Mouse (Mus musculus): Measurements from ENCODE around the gene Gm13723.

Gm13723 gene

GRCm38 (mm10) chr2:86874702-86875101, at the start of gene Gm13723:
Gene Gm13723 (minus strand): TSS chr2:86874802.
- DNase-seq (ENCODE audit: low spot score): no peak

- no peak for DNase-seq (ENCODE audit: low spot score)
These were observed 31.0 kb upstream of the Gm13723 start for GRCm38 (mm10) chr2:86905647-86906046.

- no peak for DNase-seq (ENCODE audit: low spot score)
These were observed 17.5 kb upstream of the Gm13723 start, which contains the start of gene Olfr1097 for GRCm38 (mm10) chr2:86892116-86892515. Gene Olfr1097 (minus strand): TSS chr2:86892216.

GRCm38 (mm10) chr2:86851596-86851995, 23.0 kb downstream of the Gm13723 start, which contains the start of gene Olfr1095:
Gene Olfr1095 (minus strand): TSS chr2:86851696.
- DNase-seq (ENCODE audit: low spot score): no peak

- no peak for DNase-seq (ENCODE audit: low spot score)
These were observed 50.2 kb downstream of the Gm13723 start, which contains the start of gene Olfr1094 for GRCm38 (mm10) chr2:86824363-86824762. Gene Olfr1094 (plus strand): TSS chr2:86824663.
